Mouse (Mus musculus): Measurements from ENCODE around the gene Impdh1.
A peak's percentile ranks its signal among the peaks of the same experiment; 100 is the strongest.
"Not testable (repeated sequence)": the region's sequence is repeated elsewhere in the genome, so short reads cannot be mapped to it uniquely, and the experiment has no call there.

Impdh1 gene

GRCm38 (mm10) chr6:29215881-29216501, at the start of gene Impdh1:
TSS of gene Impdh1 (minus strand) at chr6:29216364.
- DNase-seq, result peak; percentile 71 to 85

GRCm38 (mm10) chr6:29264456-29264781, 48.3 kb upstream of the Impdh1 start:
- DNase-seq, result no peak

DNA sequence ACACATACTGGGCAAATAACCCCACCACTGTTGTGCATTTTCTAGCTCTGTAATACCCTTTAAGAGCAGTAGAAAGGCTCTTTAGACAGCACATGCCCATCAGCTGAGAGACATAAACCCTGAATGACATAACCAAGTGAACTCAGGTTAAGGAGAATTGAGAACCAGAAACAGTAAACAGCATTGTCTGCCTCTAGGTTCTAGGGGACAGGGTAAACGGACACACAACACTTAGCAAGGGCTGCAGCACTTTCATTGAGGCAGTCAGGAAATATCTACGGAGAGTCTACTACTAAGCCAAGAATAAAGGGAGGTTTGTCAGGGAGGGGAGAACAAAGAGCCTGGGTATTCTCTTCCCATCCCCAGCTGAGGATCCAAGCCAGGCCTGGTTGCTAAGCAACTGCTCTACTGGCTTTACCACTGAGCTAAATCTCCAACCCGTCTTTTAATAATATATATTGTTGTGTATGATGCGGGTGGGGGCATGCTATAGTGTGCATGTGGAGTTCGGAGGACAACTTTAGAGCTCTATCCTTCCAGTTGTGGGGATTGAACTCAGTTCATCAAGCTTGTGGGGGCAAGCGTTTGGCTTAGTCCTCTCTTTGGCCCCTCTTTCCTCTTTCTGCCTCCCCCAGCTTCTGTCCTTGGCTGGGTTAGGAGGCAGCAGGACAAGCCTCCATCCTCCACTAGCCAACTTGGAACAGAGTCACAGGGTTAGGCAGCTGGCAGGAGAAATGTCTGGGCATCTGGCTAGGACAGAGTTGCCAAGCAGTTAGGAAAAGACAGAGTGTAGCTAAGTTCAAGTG, 47.7 kb upstream of the Impdh1 start:
- no peak for DNase-seq

GRCm38 (mm10) chr6:29261831-29262230, 45.7 kb upstream of the Impdh1 start:
- DNase-seq, result no peak

GRCm38 (mm10) chr6:29259418-29259817, 43.3 kb upstream of the Impdh1 start:
- no peak for DNase-seq

GRCm38 (mm10) chr6:29247072-29247471, 30.9 kb upstream of the Impdh1 start:
- DNase-seq, result no peak

GRCm38 (mm10) chr6:29246585-29246984, 30.4 kb upstream of the Impdh1 start:
- DNase-seq, result no peak

- no peak for DNase-seq
Measured at GRCm38 (mm10) chr6:29246183-29246582, 30.0 kb upstream of the Impdh1 start.

DNA sequence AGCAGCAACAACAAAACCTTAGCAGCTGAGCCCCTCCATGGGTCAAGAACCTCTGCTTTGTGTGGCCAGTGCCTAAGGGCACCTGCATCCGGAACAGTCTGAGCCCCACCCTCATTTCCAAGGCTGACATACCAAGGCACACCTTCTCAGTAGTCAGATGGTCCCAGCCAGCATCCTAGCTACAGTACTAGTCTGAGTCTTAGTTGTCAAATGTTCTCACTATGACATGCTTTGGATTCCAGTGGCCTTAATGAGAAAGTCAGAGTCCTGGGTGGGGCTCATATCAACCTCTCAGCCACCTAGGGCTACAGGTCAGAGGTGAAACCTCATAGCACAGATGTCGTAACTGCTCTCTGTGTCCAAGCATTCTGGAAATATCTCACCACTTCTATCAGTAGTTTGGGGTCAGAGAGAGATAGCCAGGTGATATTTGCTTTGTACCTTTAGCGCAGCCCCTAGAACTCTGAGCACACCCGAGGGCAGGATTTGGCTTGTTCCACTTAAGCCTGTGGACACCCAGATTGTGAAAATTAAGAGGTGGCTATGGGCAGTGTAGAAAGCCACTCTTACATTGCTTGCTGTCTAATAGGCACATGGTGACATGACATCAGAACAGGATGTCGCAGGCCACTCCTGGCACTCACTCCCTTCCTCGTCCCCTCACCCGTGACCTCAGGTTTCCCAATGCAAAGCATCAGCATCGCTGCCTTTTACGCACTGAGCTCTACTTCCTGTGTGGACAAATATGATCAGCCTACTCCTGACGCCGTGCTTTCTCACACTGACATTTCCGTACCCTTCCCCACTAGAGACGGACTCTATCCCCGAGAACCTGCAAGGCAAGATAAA, 29.3 kb upstream of the Impdh1 start:
- DNase-seq, result no peak

- DNase-seq, result no peak
Measured at GRCm38 (mm10) chr6:29242265-29242664, 26.1 kb upstream of the Impdh1 start.

- no peak for DNase-seq
Measured at GRCm38 (mm10) chr6:29241697-29242096, 25.5 kb upstream of the Impdh1 start.

GRCm38 (mm10) chr6:29240806-29241205, 24.6 kb upstream of the Impdh1 start:
- DNase-seq, result peak; percentile 58 to 71

DNA sequence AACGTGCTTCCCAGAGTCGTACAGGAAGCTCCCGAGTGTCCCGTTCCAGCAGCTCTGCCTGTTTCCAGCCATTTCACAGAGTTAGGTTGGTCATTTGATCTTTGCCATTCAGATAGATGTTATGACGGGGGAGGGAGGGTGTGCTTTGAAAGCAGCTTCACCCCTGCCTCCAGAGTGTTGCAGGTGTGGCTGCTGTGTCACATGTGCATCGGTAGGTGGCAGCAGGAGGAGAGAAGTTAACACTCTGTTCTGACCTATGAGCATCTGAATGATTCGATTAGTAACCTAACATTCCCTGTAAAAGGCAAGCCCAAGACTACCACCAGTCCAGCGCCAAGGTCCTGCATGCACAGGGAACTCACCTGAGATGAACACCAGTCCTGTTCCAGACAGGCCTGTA, 18.1 kb upstream of the Impdh1 start:
- peak in 1 of 2 experiments; percentile 50 for DNase-seq

GRCm38 (mm10) chr6:29233710-29234109, 17.5 kb upstream of the Impdh1 start:
- no peak for DNase-seq

DNA sequence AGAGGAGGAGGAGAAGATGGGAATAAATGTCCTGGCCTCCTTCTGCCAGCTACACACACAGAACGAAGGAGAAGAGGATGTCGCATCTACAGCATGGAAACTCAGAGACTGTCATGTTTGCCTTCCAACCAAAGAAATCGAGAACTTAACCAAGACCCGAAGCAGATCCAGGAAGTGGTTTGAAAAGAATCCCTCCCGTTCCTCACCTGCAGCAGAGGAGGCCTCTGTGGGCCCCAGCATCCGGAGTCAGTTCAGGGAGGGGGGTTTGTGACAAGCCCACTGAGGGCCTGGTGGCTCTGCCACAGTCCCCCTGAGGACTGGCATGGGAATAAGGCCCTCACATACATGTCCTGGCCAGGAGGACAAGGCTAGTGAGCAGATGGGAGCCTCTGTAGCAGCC, 16.2 kb upstream of the Impdh1 start:
- no peak for DNase-seq

DNA sequence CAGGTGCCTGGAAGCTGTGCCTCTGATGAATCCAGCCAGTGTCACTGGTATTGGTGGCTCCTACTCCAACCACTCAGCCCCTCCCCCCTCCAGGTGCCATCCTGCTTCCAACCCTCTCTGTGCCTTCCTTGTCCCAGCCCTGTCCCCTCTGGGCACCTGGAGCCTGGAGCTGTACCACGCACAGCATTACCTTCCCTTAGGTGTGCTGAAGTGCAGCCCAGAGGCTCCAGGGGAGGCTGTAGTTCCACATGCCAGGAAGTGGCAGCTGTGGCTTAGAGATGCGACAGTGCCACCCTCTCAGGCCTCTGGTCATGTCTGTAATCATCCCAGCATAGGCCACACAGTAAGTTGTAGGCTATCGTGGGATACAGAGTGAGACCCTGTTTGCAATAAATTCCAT, 15.6 kb upstream of the Impdh1 start:
- no peak for DNase-seq

DNA sequence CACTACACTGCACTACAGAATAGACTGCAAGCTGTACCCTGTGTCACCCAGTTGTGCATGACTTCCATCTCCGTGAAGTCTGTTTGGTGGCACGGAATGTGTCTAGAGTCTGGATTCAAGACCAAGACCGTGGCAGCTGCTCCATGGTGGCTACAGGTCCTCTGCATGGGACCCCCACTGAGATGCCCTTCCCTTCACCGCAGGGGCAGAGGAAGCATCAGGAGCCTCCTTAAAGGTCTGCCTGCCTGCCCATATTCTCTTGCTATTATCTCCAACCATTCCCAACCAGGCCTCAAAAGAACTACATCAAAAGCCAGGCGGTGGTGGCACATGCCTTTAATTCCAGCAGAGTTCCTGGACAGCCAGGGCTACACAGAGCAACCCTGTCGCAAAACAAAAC, 14.2 kb upstream of the Impdh1 start:
- no peak for DNase-seq

GRCm38 (mm10) chr6:29229265-29229913, 13.2 kb upstream of the Impdh1 start:
- DNase-seq, result no peak

- not testable (repeated sequence) for DNase-seq
Measured at GRCm38 (mm10) chr6:29217717-29218116, 1.6 kb upstream of the Impdh1 start.

GRCm38 (mm10) chr6:29215181-29215580, 983 bp downstream of the Impdh1 start:
- DNase-seq, result no peak

- no peak for DNase-seq
Measured at GRCm38 (mm10) chr6:29214776-29215175, 1.4 kb downstream of the Impdh1 start.

GRCm38 (mm10) chr6:29214245-29214644, 1.9 kb downstream of the Impdh1 start:
- DNase-seq, result peak; percentile 62 to 71

DNA sequence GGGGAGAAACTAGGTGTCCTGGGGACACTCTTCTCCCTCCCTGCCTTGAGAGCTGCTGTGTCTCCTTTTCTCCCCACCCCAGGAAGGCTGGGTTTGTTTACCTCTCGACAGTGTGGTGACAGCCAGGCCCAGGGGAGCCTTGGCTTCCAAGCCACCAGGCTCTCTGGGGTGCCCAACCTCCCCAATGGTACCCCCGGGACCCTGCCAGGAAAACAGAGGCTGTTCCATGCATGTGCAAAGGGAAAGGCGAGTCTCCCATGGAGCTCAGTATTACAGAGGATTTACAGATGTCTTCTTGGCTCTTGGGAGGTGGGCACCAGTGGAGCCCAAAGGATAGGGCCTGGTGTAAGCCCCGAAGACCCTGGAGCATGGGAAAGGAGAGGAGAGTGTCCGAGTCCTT, 2.7 kb downstream of the Impdh1 start:
- no peak for DNase-seq

Measured in kidney, postnatal 36 days (tissue).